Mouse (Mus musculus) small intestine, adult 2 months (tissue): Measurements from ENCODE around the gene Thrb.

ENCODE experiments used
- CTCF ChIP-seq: fragments of 200-500 bp; IDR thresholded peaks from 2 replicates; pipeline ENCODE4 v1.5.1; 2012; ENCODE audit warnings: low read depth, mild to moderate bottlenecking, control low read depth, inconsistent platforms, low read length, moderate library complexity, mixed read lengths; ENCODE audit not compliant: insufficient replicate concordance, insufficient read length; ENCODE audit errors: extremely low read depth
- POLR2A ChIP-seq: fragments of 200-500 bp; IDR thresholded peaks from 2 replicates; pipeline ENCODE4 v1.6.1; 2012; ENCODE audit warnings: low read depth, mild to moderate bottlenecking, control low read depth, inconsistent platforms, low read length, moderate library complexity

DNA sequence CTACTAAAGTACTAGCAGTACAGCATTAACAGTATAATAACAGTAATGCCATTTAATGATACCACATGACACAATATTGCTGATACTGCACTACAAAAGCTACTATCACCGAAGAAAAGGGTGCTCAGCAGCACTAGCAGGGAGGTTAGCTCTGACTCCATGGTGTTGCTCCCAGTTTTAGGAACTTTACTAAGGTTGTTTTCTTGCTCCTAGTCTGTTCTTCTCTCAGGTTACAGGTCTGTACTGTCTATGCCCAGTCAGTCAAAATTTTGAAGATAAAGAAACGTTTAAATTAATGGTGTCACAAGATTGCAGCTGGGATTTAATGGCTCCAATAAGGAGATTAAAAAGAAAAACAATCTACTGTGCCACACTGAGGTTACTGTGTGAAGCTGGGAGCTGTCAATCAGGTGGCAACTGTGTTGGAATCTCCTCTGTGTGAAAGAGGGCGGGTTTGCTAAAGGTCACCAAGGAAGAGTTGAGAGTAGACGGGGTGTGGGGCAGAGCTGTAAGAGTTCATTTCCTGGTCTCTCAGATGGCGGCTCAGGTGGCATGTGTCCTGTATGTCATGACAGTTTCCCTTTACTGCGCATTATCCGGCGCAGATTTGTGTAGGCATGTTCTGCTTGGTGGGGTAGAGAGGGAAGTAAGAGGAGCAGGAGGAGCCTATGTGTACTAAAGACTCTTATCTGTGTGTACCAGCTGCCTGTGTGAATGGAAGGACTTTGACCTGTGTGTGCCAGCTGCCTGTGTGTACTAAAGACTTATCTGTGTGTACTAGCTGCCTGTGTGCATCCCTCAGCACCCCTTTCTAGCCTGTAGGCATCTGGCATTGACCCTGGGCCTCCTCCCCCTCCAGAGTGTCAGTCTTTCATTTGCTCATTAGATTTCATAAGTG, 263.0 kb downstream of the Thrb start:
- TF ChIP-seq CTCF (no peak), POLR2A (no peak)
